Mouse (Mus musculus): ENCODE measurements around the gene Agbl5. TPM values are rescaled to one million over a fixed set of nuclear protein-coding genes. Genes with fewer than 3 reads are reported as not detected.

Agbl5 gene
- polyA plus RNA-seq, 1 experiment = 5.8 TPM

- no peak overlapping the region for H3K4me3 ChIP-seq (ENCODE audit: insufficient read depth, low read length)
- H3K27ac ChIP-seq (ENCODE audit: insufficient read depth, low read depth, low read length) = peak overlapping the region; percentile 95
- H3K4me1 ChIP-seq (ENCODE audit: control insufficient read depth, insufficient read depth, low read length) = peaks cover 40% of the 10 kb centered on the region
- TF ChIP-seq POLR2A (IDR thresholded peaks at IDR 0.05; ENCODE audit: borderline replicate concordance, low read depth, low read length) = no peak
- no peak for TF ChIP-seq CTCF (IDR thresholded peaks at IDR 0.05; ENCODE audit: low read depth, low read length)
Observed at GRCm38 (mm10) chr5:30917348-30917747, 28.9 kb downstream of the Agbl5 start.

- Histone ChIP-seq H3K4me1 (ENCODE audit: control insufficient read depth, insufficient read depth, low read length) (peaks cover 38% of the 10 kb centered on the region), H3K27ac (ENCODE audit: insufficient read depth, low read depth, low read length) (no peak overlapping the region), H3K4me3 (ENCODE audit: insufficient read depth, low read length) (no peak overlapping the region)
- TF ChIP-seq POLR2A (IDR thresholded peaks at IDR 0.05; ENCODE audit: borderline replicate concordance, low read depth, low read length) (no peak), CTCF (IDR thresholded peaks at IDR 0.05; ENCODE audit: low read depth, low read length) (no peak)
Observed at GRCm38 (mm10) chr5:30917891-30918670, 29.6 kb downstream of the Agbl5 start.

GRCm38 (mm10) chr5:30918691-30919090 lies 30.2 kb downstream of the Agbl5 start:
- Histone ChIP-seq H3K4me3 (ENCODE audit: insufficient read depth, low read length) (no peak overlapping the region), H3K4me1 (ENCODE audit: control insufficient read depth, insufficient read depth, low read length) (peaks cover 40% of the 10 kb centered on the region), H3K27ac (ENCODE audit: insufficient read depth, low read depth, low read length) (no peak overlapping the region)
- TF ChIP-seq CTCF (IDR thresholded peaks at IDR 0.05; ENCODE audit: low read depth, low read length) (no peak), POLR2A (IDR thresholded peaks at IDR 0.05; ENCODE audit: borderline replicate concordance, low read depth, low read length) (no peak)

GRCm38 (mm10) chr5:30919831-30920614 lies 31.5 kb downstream of the Agbl5 start:
- Histone ChIP-seq H3K4me1 (ENCODE audit: control insufficient read depth, insufficient read depth, low read length) (peaks cover 39% of the 10 kb centered on the region), H3K27ac (ENCODE audit: insufficient read depth, low read depth, low read length) (no peak overlapping the region), H3K4me3 (ENCODE audit: insufficient read depth, low read length) (no peak overlapping the region)
- TF ChIP-seq POLR2A (IDR thresholded peaks at IDR 0.05; ENCODE audit: borderline replicate concordance, low read depth, low read length) (no peak), CTCF (IDR thresholded peaks at IDR 0.05; ENCODE audit: low read depth, low read length) (no peak)

DNA sequence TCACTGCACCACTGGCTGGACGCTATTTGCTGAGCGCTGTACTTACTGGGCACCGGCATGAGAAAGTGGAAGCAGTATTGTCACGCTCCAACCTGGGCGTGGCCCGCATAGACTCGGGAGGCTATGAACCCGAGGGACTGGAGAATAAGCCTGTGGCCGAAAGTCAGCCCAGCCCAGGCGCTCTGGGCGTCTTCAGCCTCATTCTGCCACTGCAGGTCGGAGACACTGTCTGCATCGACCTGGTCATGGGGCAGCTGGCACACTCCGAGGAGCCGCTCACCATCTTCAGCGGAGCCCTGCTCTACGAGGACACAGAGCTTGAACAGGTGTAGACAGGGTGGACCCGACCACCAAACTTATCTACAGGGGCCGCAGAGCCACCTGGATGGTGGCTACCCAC lies 32.1 kb downstream of the Agbl5 start:
- TF ChIP-seq POLR2A (IDR thresholded peaks at IDR 0.05; ENCODE audit: borderline replicate concordance, low read depth, low read length) (no peak), CTCF (IDR thresholded peaks at IDR 0.05; ENCODE audit: low read depth, low read length) (no peak)
- H3K27ac ChIP-seq (ENCODE audit: insufficient read depth, low read depth, low read length) = no peak overlapping the region
- no peak overlapping the region for H3K4me3 ChIP-seq (ENCODE audit: insufficient read depth, low read length)
- peaks cover 33% of the 10 kb centered on the region for H3K4me1 ChIP-seq (ENCODE audit: control insufficient read depth, insufficient read depth, low read length)

DNA sequence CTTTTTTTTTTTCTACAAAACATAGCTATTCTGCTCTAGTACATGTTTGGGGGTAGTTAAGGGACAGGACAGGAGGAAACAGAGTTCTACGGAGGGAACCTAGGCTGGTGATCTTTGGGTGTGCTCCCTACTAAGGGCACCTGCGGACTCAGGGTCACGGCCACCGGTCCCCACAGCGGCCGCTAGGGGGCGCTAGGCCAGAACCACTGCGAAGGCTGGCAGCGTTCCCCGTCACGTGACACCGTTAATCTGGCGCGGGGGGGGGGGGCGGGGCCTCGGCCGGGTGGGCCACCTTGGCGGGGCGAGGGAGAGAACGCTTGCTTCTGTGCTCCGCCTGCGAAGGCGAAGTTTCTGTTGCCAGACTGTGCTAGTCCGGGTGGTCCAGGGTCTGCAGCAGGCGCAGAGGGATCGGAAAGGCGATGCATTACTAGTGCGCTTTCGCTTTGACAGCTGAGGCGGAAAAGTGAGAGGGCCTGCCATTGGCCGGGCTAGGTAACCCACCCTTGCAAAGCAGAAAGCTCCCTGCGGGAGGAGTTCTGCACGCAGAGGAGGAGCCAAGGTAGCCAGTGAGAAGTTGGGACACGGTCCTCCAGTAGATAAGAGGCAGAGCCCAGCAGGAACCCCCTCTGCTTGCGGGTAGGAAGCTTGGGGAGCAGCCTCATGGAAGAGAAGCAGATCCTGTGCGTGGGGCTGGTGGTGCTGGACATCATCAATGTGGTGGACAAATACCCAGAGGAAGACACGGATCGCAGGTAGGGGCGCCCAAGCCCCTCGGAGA lies 33.0 kb downstream of the Agbl5 start, which contains the start of gene Khk:
Khk (plus strand) TSS at position 176 of the 778 bp plus-strand sequence.
- peak within 1 kb of the TSS; percentile 90 for H3K27ac ChIP-seq (ENCODE audit: insufficient read depth, low read depth, low read length)
- H3K4me1 ChIP-seq (ENCODE audit: control insufficient read depth, insufficient read depth, low read length) = peaks cover 30% of the 10 kb centered on the region
- H3K4me3 ChIP-seq (ENCODE audit: insufficient read depth, low read length) = peak within 1 kb of the TSS; percentile 96
- peak; percentile 82 for TF ChIP-seq CTCF (IDR thresholded peaks at IDR 0.05; ENCODE audit: low read depth, low read length)
- TF ChIP-seq POLR2A (IDR thresholded peaks at IDR 0.05; ENCODE audit: borderline replicate concordance, low read depth, low read length) = 0 out of 2 replicates have a peak, but pooled peaks have one; percentile 3

- Histone ChIP-seq H3K4me3 (ENCODE audit: insufficient read depth, low read length) (peak overlapping the region; percentile 96), H3K4me1 (ENCODE audit: control insufficient read depth, insufficient read depth, low read length) (peaks cover 18% of the 10 kb centered on the region), H3K27ac (ENCODE audit: insufficient read depth, low read depth, low read length) (no peak overlapping the region)
- TF ChIP-seq POLR2A (IDR thresholded peaks at IDR 0.05; ENCODE audit: borderline replicate concordance, low read depth, low read length) (no peak), CTCF (IDR thresholded peaks at IDR 0.05; ENCODE audit: low read depth, low read length) (no peak)
Observed at GRCm38 (mm10) chr5:30922581-30923041, 34.1 kb downstream of the Agbl5 start.

GRCm38 (mm10) chr5:30923119-30923518 lies 34.6 kb downstream of the Agbl5 start:
- H3K27ac ChIP-seq (ENCODE audit: insufficient read depth, low read depth, low read length) = no peak overlapping the region
- peaks cover 20% of the 10 kb centered on the region for H3K4me1 ChIP-seq (ENCODE audit: control insufficient read depth, insufficient read depth, low read length)
- H3K4me3 ChIP-seq (ENCODE audit: insufficient read depth, low read length) = no peak overlapping the region
- no peak for TF ChIP-seq CTCF (IDR thresholded peaks at IDR 0.05; ENCODE audit: low read depth, low read length)
- TF ChIP-seq POLR2A (IDR thresholded peaks at IDR 0.05; ENCODE audit: borderline replicate concordance, low read depth, low read length) = no peak

DNA sequence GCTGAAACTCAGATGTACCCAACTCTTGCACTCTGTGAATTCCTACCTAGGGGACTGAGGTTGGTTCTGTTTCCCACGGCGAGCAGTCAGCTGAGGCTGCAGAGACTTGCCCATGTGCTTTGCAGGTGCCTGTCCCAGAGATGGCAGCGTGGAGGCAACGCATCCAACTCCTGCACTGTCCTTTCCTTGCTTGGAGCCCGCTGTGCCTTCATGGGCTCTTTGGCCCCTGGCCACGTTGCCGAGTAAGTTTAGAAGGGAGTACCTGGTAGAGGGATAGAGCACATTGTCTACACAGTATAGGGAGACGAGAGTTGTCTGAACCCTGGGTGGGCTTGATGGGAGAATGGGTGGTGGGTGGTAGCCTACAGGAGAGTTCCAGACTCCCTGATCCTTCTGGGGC lies 36.1 kb downstream of the Agbl5 start:
- TF ChIP-seq CTCF (IDR thresholded peaks at IDR 0.05; ENCODE audit: low read depth, low read length) (no peak), POLR2A (IDR thresholded peaks at IDR 0.05; ENCODE audit: borderline replicate concordance, low read depth, low read length) (no peak)
- peaks cover 20% of the 10 kb centered on the region for H3K4me1 ChIP-seq (ENCODE audit: control insufficient read depth, insufficient read depth, low read length)
- H3K4me3 ChIP-seq (ENCODE audit: insufficient read depth, low read length) = no peak overlapping the region
- no peak overlapping the region for H3K27ac ChIP-seq (ENCODE audit: insufficient read depth, low read depth, low read length)
